Mouse (Mus musculus) bone marrow, adult 2 months (tissue): ENCODE measurements around the gene Aqp11. TPM values are rescaled to one million over a fixed set of nuclear protein-coding genes. Genes with fewer than 3 reads are reported as not detected.

Source experiments
- H3K27ac ChIP-seq: fragments of 200-500 bp; 2 replicates; pipeline ENCODE4 v1.5.1; 2012; ENCODE audit warnings: low read depth, mild to moderate bottlenecking, control low read depth, inconsistent platforms, low read length; ENCODE audit not compliant: control insufficient read depth, poor library complexity, insufficient read depth
- H3K4me1 ChIP-seq: fragments of 200-500 bp; 2 replicates; pipeline ENCODE4 v1.6.1; 2011; ENCODE audit warnings: low read length; ENCODE audit not compliant: control insufficient read depth, insufficient read depth
- H3K4me3 ChIP-seq: fragments of 200-500 bp; replicated peaks from 2 replicates; pipeline ENCODE3; 2011; ENCODE audit warnings: mild to moderate bottlenecking, low read depth, low read length, control low read depth; ENCODE audit not compliant: control insufficient read depth
- CTCF ChIP-seq: fragments of 200-500 bp; IDR thresholded peaks from 2 replicates; pipeline ENCODE4 v1.5.1; 2011; ENCODE audit warnings: low read length, control low read depth; ENCODE audit not compliant: control insufficient read depth, insufficient read depth
- POLR2A ChIP-seq: fragments of 200-500 bp; IDR thresholded peaks from 2 replicates; pipeline ENCODE4 v1.6.1; 2011; ENCODE audit warnings: low read depth, mild to moderate bottlenecking, control low read depth, low read length, borderline replicate concordance; ENCODE audit not compliant: control insufficient read depth
- WGBS: fragments of 180-500 bp; shearing (Covaris S2); methylation state at CpG from one replicate; pipeline ENCODE4 v1.1.7; 2018; 5-methylcytosine and 5-hydroxymethylcytosine counted together
- polyA plus RNA-seq: library from polyadenylated mRNA; stranded (reverse); fragments of >200 nt; gene quantifications from 2 replicates; pipeline ENCODE4 v1.2.4, GENCODE M21; 2011; ENCODE audit warnings: low replicate concordance; ENCODE audit not compliant: missing spikeins, insufficient read depth, insufficient read length

Aqp11 gene
- polyA plus RNA-seq, 1 experiment, result 3.1 TPM

- 37% methylated on average over 10 of the region's 10 CpGs for WGBS
- no peak overlapping the region for H3K27ac ChIP-seq
Observed at GRCm38 (mm10) chr7:97740948-97741347, 2.9 kb upstream of the Aqp11 start.

GRCm38 (mm10) chr7:97737256-97737637 is 842 bp downstream of the Aqp11 start:
- TF ChIP-seq CTCF, result no peak
- TF ChIP-seq POLR2A, result no peak
- H3K4me3 ChIP-seq, result peak overlapping the region; percentile 82
- peaks cover 5% of the 10 kb centered on the region for H3K4me1 ChIP-seq
- WGBS, result 13% methylated on average over 12 of the region's 12 CpGs
- peak overlapping the region; percentile 3; the same call in 1 of the 2 replicates for H3K27ac ChIP-seq

More at GRCm38 (mm10) chr7:97740948-97741347, 2.9 kb upstream of the Aqp11 start:
- Histone ChIP-seq H3K4me3 (no peak overlapping the region), H3K4me1 (peaks cover 5% of the 10 kb centered on the region)
- TF ChIP-seq POLR2A (no peak), CTCF (no peak)

DNA sequence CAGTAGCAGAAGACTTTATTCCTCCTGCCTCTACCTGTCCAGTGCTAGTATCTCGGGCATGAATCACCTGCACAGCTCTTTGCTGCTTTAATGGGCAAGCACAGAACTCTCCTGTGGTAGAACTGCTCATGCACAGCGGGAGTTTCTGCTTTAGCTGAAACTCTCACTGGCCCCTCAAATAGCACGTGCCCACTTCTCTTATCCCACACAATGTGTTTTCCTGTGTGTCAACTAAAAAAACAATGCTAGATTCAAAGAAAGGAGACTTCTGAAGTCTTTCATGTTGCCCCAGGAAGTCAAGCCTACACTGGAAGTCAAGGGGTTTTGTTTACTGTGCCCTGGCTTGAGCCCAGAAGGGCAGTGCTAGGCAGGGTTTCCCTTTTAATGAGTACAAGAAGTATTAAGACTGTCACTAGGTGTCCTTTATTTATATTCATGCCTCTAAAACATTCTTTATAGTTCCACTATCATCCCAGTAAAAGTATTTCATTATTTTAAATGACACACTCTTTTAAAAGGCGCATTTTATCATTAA is 2.1 kb downstream of the Aqp11 start:
- no peak overlapping the region for H3K4me3 ChIP-seq

DNA sequence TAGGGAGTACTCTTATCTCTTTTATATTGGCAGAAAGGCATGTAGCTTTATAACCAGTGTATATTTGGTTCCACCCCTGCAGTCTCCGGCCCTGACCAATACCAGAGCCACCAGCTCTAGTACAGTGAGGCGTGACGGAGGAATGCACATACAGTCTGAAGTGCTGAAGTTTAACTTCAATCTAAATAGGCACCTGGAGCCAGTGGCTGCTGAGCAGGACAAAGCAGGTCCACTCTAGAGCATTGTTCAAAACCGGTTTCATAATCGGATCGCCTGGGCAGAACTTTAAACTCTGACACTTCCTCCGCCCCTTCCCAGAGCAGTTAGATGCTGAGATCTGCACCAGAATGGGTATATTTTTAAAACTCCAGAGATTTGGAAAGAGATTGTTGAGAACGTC is 3.1 kb downstream of the Aqp11 start:
- 77% methylated on average over 8 of the region's 8 CpGs for WGBS
- peaks cover 5% of the 10 kb centered on the region for H3K4me1 ChIP-seq
- TF ChIP-seq CTCF, result no peak
- TF ChIP-seq POLR2A, result no peak

More for the DNA sequence above, 2.1 kb downstream of the Aqp11 start:
- Histone ChIP-seq H3K27ac (no peak overlapping the region), H3K4me1 (peaks cover 5% of the 10 kb centered on the region)
- 42% methylated on average over 4 of the region's 4 CpGs for whole genome bisulfite sequencing
- TF ChIP-seq POLR2A, result no peak
- TF ChIP-seq CTCF, result no peak

DNA sequence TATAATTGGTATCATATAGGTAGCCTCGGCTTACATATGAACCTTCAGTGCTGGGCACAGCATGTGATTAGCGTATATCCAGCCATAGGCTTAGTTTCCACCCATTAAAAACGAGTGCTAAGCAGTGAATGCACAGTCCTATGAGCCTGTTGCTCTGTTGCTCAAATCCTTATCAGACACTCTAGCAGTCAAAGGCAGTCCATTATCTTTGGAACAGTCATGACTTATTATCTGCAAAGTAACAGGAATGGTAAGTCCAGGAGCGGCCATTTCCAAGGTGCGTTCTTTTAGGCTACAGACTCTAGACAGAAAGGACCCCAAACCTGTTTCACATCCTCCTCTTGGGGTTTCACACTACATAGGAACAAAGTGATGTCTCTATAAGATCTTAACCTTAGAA is 4.5 kb downstream of the Aqp11 start:
- peaks cover 5% of the 10 kb centered on the region for H3K4me1 ChIP-seq
- H3K27ac ChIP-seq, result no peak overlapping the region

More for the DNA sequence above, 3.1 kb downstream of the Aqp11 start:
- Histone ChIP-seq H3K27ac (no peak overlapping the region), H3K4me3 (no peak overlapping the region)

DNA sequence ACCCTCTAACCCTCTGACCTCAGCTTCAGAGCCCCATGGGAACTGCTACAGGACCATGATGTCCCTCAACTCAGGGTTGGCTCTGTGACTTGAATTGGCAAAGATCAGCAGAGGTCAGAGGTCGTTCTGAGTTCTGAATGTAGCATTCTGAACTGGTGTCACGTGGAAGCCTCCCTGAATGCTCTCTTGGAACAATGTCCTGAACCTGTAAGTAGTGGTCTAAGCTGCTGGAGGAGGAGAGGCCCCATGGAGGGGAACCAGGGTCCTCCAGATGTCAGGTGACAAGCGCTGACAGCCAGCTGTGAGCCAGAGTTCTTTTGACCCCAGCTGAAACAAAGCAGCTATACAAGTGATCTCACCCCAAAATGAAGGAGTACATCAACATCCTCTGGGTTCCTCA is 7.7 kb downstream of the Aqp11 start:
- no peak overlapping the region for H3K27ac ChIP-seq
- no peak overlapping the region for H3K4me3 ChIP-seq
- no peaks in the 10 kb centered on the region for H3K4me1 ChIP-seq
- WGBS, result 86% methylated on average over 3 of the region's 3 CpGs
- TF ChIP-seq CTCF, result no peak

More for the DNA sequence above, 4.5 kb downstream of the Aqp11 start:
- TF ChIP-seq POLR2A (no peak), CTCF (no peak)
- WGBS, result 68% methylated on average over 5 of the region's 5 CpGs
- no peak overlapping the region for H3K4me3 ChIP-seq

- WGBS, result 90% methylated on average over 14 of the region's 14 CpGs
- Histone ChIP-seq H3K4me3 (no peak overlapping the region), H3K27ac (no peak overlapping the region), H3K4me1 (no peaks in the 10 kb centered on the region)
- no peak for TF ChIP-seq CTCF
- no peak for TF ChIP-seq POLR2A
Observed at GRCm38 (mm10) chr7:97728666-97729614, 9.1 kb downstream of the Aqp11 start.

GRCm38 (mm10) chr7:97726778-97727177 is 11.3 kb downstream of the Aqp11 start:
- Histone ChIP-seq H3K4me1 (no peaks in the 10 kb centered on the region), H3K27ac (no peak overlapping the region), H3K4me3 (no peak overlapping the region)
- no peak for TF ChIP-seq POLR2A
- TF ChIP-seq CTCF, result no peak
- 79% methylated on average over 7 of the region's 7 CpGs for WGBS

- no peak overlapping the region for H3K27ac ChIP-seq
- TF ChIP-seq POLR2A (no peak), CTCF (no peak)
- H3K4me3 ChIP-seq, result no peak overlapping the region
- no peaks in the 10 kb centered on the region for H3K4me1 ChIP-seq
- WGBS, result 87% methylated on average over 7 of the region's 7 CpGs
Observed at GRCm38 (mm10) chr7:97726080-97726479, 12.0 kb downstream of the Aqp11 start.
